Mouse (Mus musculus): ENCODE measurements around the gene Sfrp5.

The Sfrp5 gene

GRCm38 (mm10) chr19:42198026-42198425 lies 4.0 kb downstream of the Sfrp5 start:
- no peak for DNase-seq (ENCODE audit: low spot score in 2 of 2)

GRCm38 (mm10) chr19:42197066-42197465 lies 5.0 kb downstream of the Sfrp5 start:
- DNase-seq (ENCODE audit: low spot score in 2 of 2): no peak

GRCm38 (mm10) chr19:42196378-42196777 lies 5.7 kb downstream of the Sfrp5 start:
- no peak for DNase-seq (ENCODE audit: low spot score in 2 of 2)

GRCm38 (mm10) chr19:42193311-42193710 lies 8.7 kb downstream of the Sfrp5 start:
- DNase-seq (ENCODE audit: low spot score in 2 of 2): no peak

DNA sequence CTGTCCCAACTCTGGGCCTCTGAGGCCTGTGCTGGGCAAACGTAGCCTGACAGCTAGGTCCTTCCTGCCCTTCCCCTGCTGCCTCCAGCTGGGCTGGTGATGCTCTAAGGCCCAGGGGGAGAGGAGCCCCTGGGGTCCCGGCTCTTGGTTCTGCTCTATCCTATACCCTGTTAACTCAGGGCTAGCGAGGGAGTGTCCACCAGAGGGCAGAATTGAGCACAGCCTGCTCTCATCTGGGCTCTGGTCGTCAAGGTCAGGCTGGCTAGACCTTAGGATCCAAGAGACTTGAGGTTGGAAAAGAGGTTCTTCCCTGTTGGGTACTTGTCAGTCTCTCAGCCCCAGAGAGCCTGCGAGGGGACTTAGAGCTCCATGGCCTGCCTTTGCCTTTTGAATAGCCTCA lies 11.6 kb downstream of the Sfrp5 start:
- peak in 1 of 2 experiments; percentile 45 for DNase-seq (ENCODE audit: low spot score in 2 of 2)

DNA sequence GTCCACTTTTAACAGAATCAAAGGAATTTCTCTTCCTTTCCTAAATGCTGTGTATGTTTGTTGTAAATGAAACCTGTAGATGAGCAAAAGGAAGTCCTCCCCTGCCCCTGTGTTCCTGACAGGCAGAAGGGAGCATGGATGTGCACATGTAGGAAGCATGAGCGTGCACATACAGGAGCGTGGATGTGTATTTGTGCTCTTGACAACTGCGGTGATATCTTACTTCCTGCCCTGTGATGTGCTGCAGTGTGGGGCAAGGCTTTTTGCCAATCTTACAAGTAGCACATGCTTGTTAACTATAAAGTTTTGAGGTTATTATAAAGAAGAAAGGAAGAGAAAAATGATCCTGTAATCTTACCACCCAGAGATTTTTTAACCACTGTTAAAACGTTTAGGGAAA lies 12.3 kb downstream of the Sfrp5 start:
- DNase-seq (ENCODE audit: low spot score in 2 of 2): no peak

- no peak for DNase-seq (ENCODE audit: low spot score in 2 of 2)
Observed at GRCm38 (mm10) chr19:42182673-42183072, 19.4 kb downstream of the Sfrp5 start.

- DNase-seq (ENCODE audit: low spot score in 2 of 2): no peak
Observed at GRCm38 (mm10) chr19:42179356-42179755, 22.7 kb downstream of the Sfrp5 start.

GRCm38 (mm10) chr19:42177461-42177860 lies 24.6 kb downstream of the Sfrp5 start:
- DNase-seq (ENCODE audit: low spot score in 2 of 2): no peak

DNA sequence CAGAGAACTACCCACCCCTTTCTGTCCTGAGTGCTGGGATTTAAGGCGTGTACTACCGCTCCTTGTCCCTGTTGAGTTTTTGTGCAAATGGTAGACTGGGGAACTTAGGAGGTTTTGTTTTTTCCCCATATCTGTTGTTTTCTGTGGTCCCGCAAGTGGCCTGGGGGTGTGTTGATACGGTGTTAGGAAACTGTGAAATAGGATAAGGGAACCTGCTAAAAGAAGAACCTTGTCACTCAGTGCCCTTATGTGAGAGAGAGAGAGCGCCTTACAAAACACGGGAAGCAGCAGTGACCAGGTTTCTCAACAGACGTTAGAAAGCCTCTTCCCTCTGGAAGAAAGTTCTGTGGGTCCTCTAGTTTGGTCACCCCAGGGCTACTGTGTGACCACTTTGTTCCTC lies 25.2 kb downstream of the Sfrp5 start:
- no peak for DNase-seq (ENCODE audit: low spot score in 2 of 2)

GRCm38 (mm10) chr19:42170025-42170969 lies 31.8 kb downstream of the Sfrp5 start:
- DNase-seq (ENCODE audit: low spot score in 2 of 2): peak; percentile 92 to 95

DNA sequence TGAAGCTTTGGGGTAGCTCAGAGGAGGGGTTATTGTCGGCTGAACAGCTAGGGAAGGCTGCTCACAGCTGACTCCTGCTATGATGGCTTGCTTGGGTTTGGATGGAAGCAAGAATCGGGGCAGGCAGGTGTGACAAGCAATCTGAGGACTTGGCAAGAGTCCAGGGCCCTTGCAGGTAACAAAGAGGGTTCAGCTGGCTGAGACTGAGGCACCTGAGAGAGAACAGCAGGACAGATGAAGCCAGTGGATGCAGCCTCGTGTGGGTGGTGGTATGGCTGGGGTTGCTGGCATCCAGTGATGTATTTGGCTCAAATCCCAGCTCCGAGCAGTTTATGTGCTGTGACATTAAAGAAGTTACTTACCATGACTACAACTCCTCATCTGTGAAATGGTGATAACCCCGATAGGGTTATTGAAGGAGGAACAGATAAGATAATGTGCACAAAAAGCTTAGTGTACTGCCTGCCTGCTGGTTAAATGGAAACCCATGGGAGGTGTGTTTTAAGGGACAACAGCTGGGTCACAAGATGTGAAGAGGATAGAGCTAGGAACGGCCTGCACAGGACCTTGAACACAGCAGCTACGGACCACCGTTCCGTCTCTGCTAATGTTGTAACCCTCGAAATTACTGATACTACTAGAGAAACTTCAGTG lies 32.6 kb downstream of the Sfrp5 start:
- DNase-seq (ENCODE audit: low spot score in 2 of 2): no peak

GRCm38 (mm10) chr19:42167489-42167888 lies 34.6 kb downstream of the Sfrp5 start:
- DNase-seq (ENCODE audit: low spot score in 2 of 2): no peak

- no peak for DNase-seq (ENCODE audit: low spot score in 2 of 2)
Observed at GRCm38 (mm10) chr19:42166766-42167165, 35.3 kb downstream of the Sfrp5 start.

DNA sequence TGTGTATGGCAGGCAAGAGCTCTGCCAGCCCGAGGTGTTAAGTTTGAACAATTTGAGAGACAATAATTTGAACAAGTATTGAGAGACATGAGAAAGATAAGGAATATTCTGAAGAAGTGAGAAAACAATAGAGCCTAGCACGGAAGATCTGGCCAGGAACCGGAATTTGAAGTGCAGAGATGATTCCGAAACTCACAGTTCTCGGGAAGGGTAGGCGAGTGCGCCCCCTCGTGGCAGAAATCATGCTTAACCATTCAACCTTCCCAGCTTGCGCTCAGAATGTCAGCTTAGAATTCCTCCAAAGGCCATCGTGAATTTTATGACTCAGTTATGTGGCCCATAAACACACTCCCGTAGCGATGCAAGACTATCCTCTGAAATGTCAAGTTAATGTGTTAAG lies 35.9 kb downstream of the Sfrp5 start:
- DNase-seq (ENCODE audit: low spot score in 2 of 2): peak; percentile 62 to 91

DNA sequence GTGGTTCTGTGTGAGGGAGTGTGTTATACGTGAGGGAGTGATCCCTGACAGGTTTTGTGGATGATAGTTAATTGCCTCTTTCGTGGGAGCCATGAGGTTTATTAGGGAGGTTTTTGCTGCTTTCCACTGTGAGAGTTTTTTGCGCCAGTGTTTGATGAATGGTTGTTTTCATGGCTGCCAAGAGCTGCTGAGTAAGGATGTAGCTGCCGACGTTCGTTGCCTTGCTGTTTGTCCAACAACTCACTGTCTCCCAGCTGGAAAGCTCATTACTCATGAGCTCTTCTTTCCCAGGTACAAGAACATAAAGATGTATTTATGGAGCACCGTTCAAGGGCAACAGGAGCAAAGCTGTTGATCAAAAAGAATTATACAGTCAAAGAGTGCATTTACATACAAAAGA lies 37.9 kb downstream of the Sfrp5 start:
- no peak for DNase-seq (ENCODE audit: low spot score in 2 of 2)

GRCm38 (mm10) chr19:42163764-42164163 lies 38.3 kb downstream of the Sfrp5 start, which contains the start of gene Zfyve27:
Gene Zfyve27 (plus strand): TSS chr19:42163951.
- DNase-seq (ENCODE audit: low spot score in 2 of 2): no peak

GRCm38 (mm10) chr19:42158246-42159017 lies 43.6 kb downstream of the Sfrp5 start:
- DNase-seq (ENCODE audit: low spot score in 2 of 2): no peak

- DNase-seq (ENCODE audit: low spot score in 2 of 2): no peak
Observed at GRCm38 (mm10) chr19:42157493-42158237, 44.4 kb downstream of the Sfrp5 start.

GRCm38 (mm10) chr19:42151990-42152389 lies 50.1 kb downstream of the Sfrp5 start:
- peak in 1 of 2 experiments; percentile 73 for DNase-seq (ENCODE audit: low spot score in 2 of 2)

DNA sequence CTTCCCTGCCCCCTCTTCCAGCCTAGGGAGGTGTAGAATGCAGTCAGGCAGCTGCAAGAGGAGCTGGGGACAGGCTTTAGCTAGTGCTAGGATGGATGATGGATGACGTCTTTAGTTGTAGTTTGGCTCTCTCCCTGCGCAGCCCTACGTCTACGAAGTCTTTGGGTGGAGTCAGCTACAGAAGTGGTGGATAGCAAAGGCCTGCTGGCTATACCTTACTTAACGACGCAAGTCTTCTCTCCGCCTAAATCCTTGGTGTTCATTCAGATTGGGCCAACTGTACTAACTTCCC lies 53.5 kb downstream of the Sfrp5 start:
- DNase-seq (ENCODE audit: low spot score in 2 of 2): no peak

Measured in thymus, postnatal 10 days (tissue).